Mouse (Mus musculus) small intestine, adult 2 months (tissue): Measurements from ENCODE around the gene Ppm1h. TPM values are rescaled to one million over a fixed set of nuclear protein-coding genes. Genes with fewer than 3 reads are reported as not detected.

ENCODE experiments used
- H3K27ac ChIP-seq: fragments of 200-500 bp; 2 replicates; pipeline ENCODE4 v1.5.1; 2012; ENCODE audit warnings: low read depth, low read length, control low read depth, inconsistent platforms; ENCODE audit not compliant: insufficient read depth
- H3K27me3 ChIP-seq: fragments of 200-500 bp; 2 replicates; pipeline ENCODE4 v1.6.1; 2012; ENCODE audit warnings: mild to moderate bottlenecking, moderate library complexity, low read length, inconsistent platforms; ENCODE audit not compliant: control insufficient read depth, insufficient read depth
- H3K36me3 ChIP-seq: fragments of 200-500 bp; 2 replicates; pipeline ENCODE4 v1.6.1; 2012; ENCODE audit warnings: mild to moderate bottlenecking, low read length, control low read depth, inconsistent platforms; ENCODE audit not compliant: control insufficient read depth, insufficient read depth
- H3K4me1 ChIP-seq: fragments of 200-500 bp; 2 replicates; pipeline ENCODE4 v1.6.1; 2012; ENCODE audit warnings: low read length, inconsistent platforms, mixed read lengths; ENCODE audit not compliant: control insufficient read depth, insufficient read depth, insufficient read length
- H3K4me3 ChIP-seq: fragments of 200-500 bp; 2 replicates; pipeline ENCODE4 v1.5.1; 2012; ENCODE audit warnings: low read depth, mild to moderate bottlenecking, control low read depth, inconsistent platforms, low read length, moderate library complexity
- CTCF ChIP-seq: fragments of 200-500 bp; IDR thresholded peaks from 2 replicates; pipeline ENCODE4 v1.5.1; 2012; ENCODE audit warnings: low read depth, mild to moderate bottlenecking, control low read depth, inconsistent platforms, low read length, moderate library complexity, mixed read lengths; ENCODE audit not compliant: insufficient replicate concordance, insufficient read length; ENCODE audit errors: extremely low read depth
- POLR2A ChIP-seq: fragments of 200-500 bp; IDR thresholded peaks from 2 replicates; pipeline ENCODE4 v1.6.1; 2012; ENCODE audit warnings: low read depth, mild to moderate bottlenecking, control low read depth, inconsistent platforms, low read length, moderate library complexity
- WGBS: fragments of 180-500 bp; shearing (Covaris S2); methylation state at CpG from one replicate; pipeline ENCODE4 v1.1.7; 2018; 5-methylcytosine and 5-hydroxymethylcytosine counted together
- polyA plus RNA-seq: library from polyadenylated mRNA; depleted of rRNA; stranded (reverse); fragments of >200 nt; gene quantifications from 2 replicates; pipeline ENCODE4 v1.2.3, GENCODE M21; 2012

Gene Ppm1h
- polyA plus RNA-seq, 1 experiment: 14.7 TPM

GRCm38 (mm10) chr10:122768204-122768892 lies 89.8 kb downstream of the Ppm1h start:
- TF ChIP-seq POLR2A (no peak), CTCF (no peak)
- Histone ChIP-seq H3K27me3 (no peaks in the 10 kb centered on the region), H3K36me3 (no peaks in the 10 kb centered on the region), H3K27ac (no peak overlapping the region), H3K4me1 (no peaks in the 10 kb centered on the region), H3K4me3 (no peak overlapping the region)
- 86% methylated on average over 13 of the region's 13 CpGs for WGBS

- no peak overlapping the region for H3K27ac ChIP-seq
- H3K27me3 ChIP-seq: no peaks in the 10 kb centered on the region
- H3K4me1 ChIP-seq: no peaks in the 10 kb centered on the region
- 79% methylated on average over 6 of the region's 6 CpGs for WGBS
- TF ChIP-seq POLR2A: no peak
- TF ChIP-seq CTCF: no peak
- H3K4me3 ChIP-seq: no peak overlapping the region
- no peaks in the 10 kb centered on the region for H3K36me3 ChIP-seq
Measured at GRCm38 (mm10) chr10:122768893-122769341, 90.4 kb downstream of the Ppm1h start.

GRCm38 (mm10) chr10:122770337-122770736 lies 91.8 kb downstream of the Ppm1h start:
- WGBS: 80% methylated on average over 7 of the region's 7 CpGs
- Histone ChIP-seq H3K4me1 (no peaks in the 10 kb centered on the region), H3K36me3 (no peaks in the 10 kb centered on the region), H3K4me3 (no peak overlapping the region), H3K27me3 (no peaks in the 10 kb centered on the region), H3K27ac (no peak overlapping the region)
- TF ChIP-seq CTCF (no peak), POLR2A (no peak)

GRCm38 (mm10) chr10:122770987-122771386 lies 92.4 kb downstream of the Ppm1h start:
- Histone ChIP-seq H3K27ac (no peak overlapping the region), H3K4me1 (no peaks in the 10 kb centered on the region), H3K36me3 (no peaks in the 10 kb centered on the region), H3K4me3 (no peak overlapping the region), H3K27me3 (no peaks in the 10 kb centered on the region)
- TF ChIP-seq POLR2A: no peak
- TF ChIP-seq CTCF: no peak
- WGBS: 77% methylated on average over 5 of the region's 5 CpGs

- TF ChIP-seq POLR2A (no peak), CTCF (no peak)
- 86% methylated on average over 7 of the region's 7 CpGs for WGBS
- H3K4me3 ChIP-seq: no peak overlapping the region
- H3K27me3 ChIP-seq: no peaks in the 10 kb centered on the region
- H3K27ac ChIP-seq: no peak overlapping the region
- H3K36me3 ChIP-seq: no peaks in the 10 kb centered on the region
- peaks cover 2% of the 10 kb centered on the region; the same call in 1 of the 2 replicates for H3K4me1 ChIP-seq
Measured at GRCm38 (mm10) chr10:122774169-122774568, 95.6 kb downstream of the Ppm1h start.

- peaks cover 5% of the 10 kb centered on the region; the same call in 1 of the 2 replicates for H3K4me1 ChIP-seq
- H3K36me3 ChIP-seq: 0 out of 2 replicates have a peak, but pooled peaks cover 3% of the 10 kb centered on the region
- H3K4me3 ChIP-seq: no peak overlapping the region
- TF ChIP-seq POLR2A: no peak
- no peak for TF ChIP-seq CTCF
- no peak overlapping the region for H3K27ac ChIP-seq
- no peaks in the 10 kb centered on the region for H3K27me3 ChIP-seq
- 54% methylated on average over 3 of the region's 3 CpGs for WGBS
Measured at GRCm38 (mm10) chr10:122777436-122777835, 98.9 kb downstream of the Ppm1h start.

- Histone ChIP-seq H3K27me3 (no peaks in the 10 kb centered on the region), H3K36me3 (0 out of 2 replicates have a peak, but pooled peaks cover 3% of the 10 kb centered on the region), H3K4me1 (peaks cover 5% of the 10 kb centered on the region; the same call in 1 of the 2 replicates), H3K4me3 (no peak overlapping the region), H3K27ac (no peak overlapping the region)
- TF ChIP-seq POLR2A (no peak), CTCF (no peak)
- 74% methylated on average over 3 of the region's 3 CpGs for WGBS
Measured at GRCm38 (mm10) chr10:122777939-122778655, 99.5 kb downstream of the Ppm1h start.
